Mouse (Mus musculus): ENCODE results near the gene Gm11565. TPM values are rescaled to one million over a fixed set of nuclear protein-coding genes. Genes with fewer than 3 reads are reported as not detected.
"Not testable (repeated sequence)": the region's sequence is repeated elsewhere in the genome, so short reads cannot be mapped to it uniquely, and the experiment has no call there.

The Gm11565 gene
- not detected in 2 replicates for polyA plus RNA-seq (2012; rRNA removed)

DNA sequence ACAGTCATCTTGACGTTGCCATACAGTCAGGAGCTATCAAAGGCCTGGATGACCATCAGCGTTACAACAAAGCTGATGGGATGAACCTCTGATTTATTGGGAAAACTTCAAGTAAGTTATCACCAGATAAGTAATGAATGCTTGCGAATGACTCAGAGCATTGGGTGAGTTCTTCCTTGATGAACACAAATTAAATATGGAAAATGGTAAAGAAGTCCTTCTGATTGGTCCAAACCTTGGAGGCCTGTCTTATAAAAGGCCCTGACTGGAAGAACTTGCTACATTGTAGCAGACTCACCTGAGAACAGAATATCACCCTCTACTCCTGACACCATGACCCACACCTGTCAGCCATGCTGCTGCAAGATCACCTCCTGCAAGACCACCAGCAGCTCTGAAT lies at the start of gene Gm11565:
Gene Gm11565 (plus strand): TSS at position 301 of the 400 bp plus-strand sequence.
- DNase-seq (ENCODE audit: low read depth), result no peak
- TF ChIP-seq POLR2A (IDR thresholded peaks at IDR 0.05; ENCODE audit: borderline replicate concordance, extremely low read depth, insufficient read depth, insufficient read length, poor library complexity, severe bottlenecking), result no peak
- no peak for TF ChIP-seq CTCF (IDR thresholded peaks at IDR 0.05; ENCODE audit: borderline replicate concordance, extremely low read depth, insufficient read depth, insufficient read length)

GRCm38 (mm10) chr11:99873089-99873488 lies 41.5 kb upstream of the Gm11565 start, which contains the start of gene Krtap9-1:
Krtap9-1 (plus strand) TSS chr11:99873389.
- not testable (repeated sequence) for DNase-seq (ENCODE audit: low read depth)

DNA sequence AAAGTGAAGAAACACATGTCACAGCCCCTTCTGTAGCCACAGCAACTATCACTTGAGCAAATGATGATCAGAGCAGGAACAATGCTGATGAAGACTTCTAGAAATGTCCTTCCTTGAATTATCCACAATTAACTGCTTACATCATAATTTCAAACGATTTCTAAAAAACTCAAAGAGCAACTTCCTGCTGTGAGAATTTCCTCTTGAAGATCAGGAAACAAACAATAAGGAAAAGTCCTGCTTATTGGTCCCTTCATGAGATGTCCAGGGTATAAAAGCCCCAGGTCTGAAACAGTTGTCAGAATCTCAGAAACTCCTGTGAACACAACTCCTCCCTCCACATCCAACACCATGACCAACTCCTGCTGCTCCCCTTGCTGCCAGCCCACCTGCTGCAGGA lies 35.7 kb upstream of the Gm11565 start, which contains the start of gene Gm11567:
Gene Gm11567 (plus strand): TSS at position 301 of the 400 bp plus-strand sequence.
- not testable (repeated sequence) for DNase-seq (ENCODE audit: low read depth)

DNA sequence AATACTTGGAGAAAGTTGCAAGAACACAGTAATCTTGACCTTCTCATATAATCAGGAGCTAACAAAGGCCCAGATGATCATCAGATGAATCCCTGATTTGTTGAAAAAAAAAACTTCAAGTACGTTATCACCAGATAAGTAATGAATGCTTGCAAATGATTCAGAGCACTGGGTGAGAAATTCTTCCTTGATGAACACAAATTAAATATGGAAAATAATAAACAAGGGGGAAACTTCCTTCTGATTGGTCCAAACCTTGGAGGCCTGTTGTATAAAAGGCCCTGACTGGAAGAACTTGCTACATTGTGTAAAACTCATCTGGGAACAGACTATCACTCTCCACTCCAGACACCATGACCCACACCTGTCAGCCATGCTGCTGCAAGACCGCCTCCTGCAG lies 6.9 kb upstream of the Gm11565 start, which contains the start of gene Krtap31-1:
Gene Krtap31-1 (plus strand): TSS at position 301 of the 400 bp plus-strand sequence.
- TF ChIP-seq CTCF (IDR thresholded peaks at IDR 0.05; ENCODE audit: borderline replicate concordance, extremely low read depth, insufficient read depth, insufficient read length) (no peak), POLR2A (IDR thresholded peaks at IDR 0.05; ENCODE audit: borderline replicate concordance, extremely low read depth, insufficient read depth, insufficient read length, poor library complexity, severe bottlenecking) (no peak)
- DNase-seq (ENCODE audit: low read depth), result no peak

DNA sequence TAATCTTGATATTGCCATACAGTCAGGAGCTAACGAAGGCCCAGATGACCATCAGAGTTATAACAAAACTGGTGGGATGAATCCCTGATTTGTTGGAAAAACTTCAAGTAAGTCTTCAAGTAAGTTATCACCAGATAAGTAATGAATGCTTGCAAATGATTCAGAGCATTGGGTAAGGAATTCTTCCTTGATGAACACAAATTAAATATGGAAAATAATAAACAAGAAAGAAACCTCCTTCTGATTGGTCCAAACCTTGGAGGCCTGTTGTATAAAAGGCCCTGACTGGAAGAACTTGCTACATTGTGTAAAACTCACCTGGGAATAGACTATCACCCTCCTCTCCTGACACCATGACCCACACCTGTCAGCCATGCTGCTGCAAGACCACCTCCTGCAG lies 21.4 kb downstream of the Gm11565 start, which contains the start of gene Krtap31-2:
Gene Krtap31-2 (plus strand): TSS at position 301 of the 400 bp plus-strand sequence.
- no peak for TF ChIP-seq CTCF (IDR thresholded peaks at IDR 0.05; ENCODE audit: borderline replicate concordance, extremely low read depth, insufficient read depth, insufficient read length)
- no peak for TF ChIP-seq POLR2A (IDR thresholded peaks at IDR 0.05; ENCODE audit: borderline replicate concordance, extremely low read depth, insufficient read depth, insufficient read length, poor library complexity, severe bottlenecking)
- DNase-seq (ENCODE audit: low read depth), result no peak

- TF ChIP-seq POLR2A (IDR thresholded peaks at IDR 0.05; ENCODE audit: borderline replicate concordance, extremely low read depth, insufficient read depth, insufficient read length, poor library complexity, severe bottlenecking) (no peak), CTCF (IDR thresholded peaks at IDR 0.05; ENCODE audit: borderline replicate concordance, extremely low read depth, insufficient read depth, insufficient read length) (no peak)
- no peak for DNase-seq (ENCODE audit: low read depth)
These were observed 23.3 kb downstream of the Gm11565 start for GRCm38 (mm10) chr11:99937751-99938264.

- DNase-seq (ENCODE audit: low read depth), result no peak
- TF ChIP-seq CTCF (IDR thresholded peaks at IDR 0.05; ENCODE audit: borderline replicate concordance, extremely low read depth, insufficient read depth, insufficient read length), result no peak
These were observed 33.6 kb downstream of the Gm11565 start, which contains the start of gene Krtap9-5 for GRCm38 (mm10) chr11:99948175-99948574. Krtap9-5 (plus strand) TSS chr11:99948475.

DNA sequence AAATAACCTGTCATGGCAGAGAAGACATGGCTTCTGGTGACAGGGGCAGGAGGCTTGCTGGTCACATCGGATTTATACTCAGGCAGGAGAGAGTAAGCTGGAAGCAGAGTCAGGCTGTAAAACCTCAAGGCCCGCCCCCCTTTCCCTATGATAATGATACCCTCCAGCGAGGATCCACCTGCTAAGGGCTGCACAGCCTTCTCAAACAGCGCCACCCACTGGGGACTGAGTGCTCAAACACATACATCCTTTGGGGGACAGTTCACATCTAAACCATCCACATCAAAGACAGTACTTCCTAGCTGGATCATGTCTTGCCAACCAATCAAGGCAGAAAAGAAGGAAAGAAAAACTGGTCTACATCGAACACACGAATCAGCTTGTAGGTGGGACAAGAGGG lies 49.7 kb downstream of the Gm11565 start:
- TF ChIP-seq POLR2A (IDR thresholded peaks at IDR 0.05; ENCODE audit: borderline replicate concordance, extremely low read depth, insufficient read depth, insufficient read length, poor library complexity, severe bottlenecking) (no peak), CTCF (IDR thresholded peaks at IDR 0.05; ENCODE audit: borderline replicate concordance, extremely low read depth, insufficient read depth, insufficient read length) (peak; percentile 7; the same call in 1 of the 2 replicates)
- no peak for DNase-seq (ENCODE audit: low read depth)

Other genes with a start within 250 kb of the Gm11565 start
- not detected in 2 replicates for gene Krtap4-6, start 248.8 kb upstream of the Gm11565 start, polyA plus RNA-seq (2012; rRNA removed)
- not detected in 2 replicates for gene Gm14190, start 224.0 kb upstream of the Gm11565 start, polyA plus RNA-seq (2012; rRNA removed)
- gene Gm14180, start 180.5 kb upstream of the Gm11565 start, polyA plus RNA-seq (2012; rRNA removed), result not detected in 2 replicates
- not detected in 2 replicates for gene Gm11595, start 141.8 kb upstream of the Gm11565 start, polyA plus RNA-seq (2012; rRNA removed)
- gene Krtap4-8, start 134.0 kb upstream of the Gm11565 start, polyA plus RNA-seq (2012; rRNA removed), result not detected in 2 replicates
- gene Krtap4-9, start 129.6 kb upstream of the Gm11565 start, polyA plus RNA-seq (2012; rRNA removed), result not detected in 2 replicates
- gene Gm11596, start 121.3 kb upstream of the Gm11565 start, polyA plus RNA-seq (2012; rRNA removed), result not detected in 2 replicates
- gene Gm11569, start 115.8 kb upstream of the Gm11565 start, polyA plus RNA-seq (2012; rRNA removed), result not detected in 2 replicates
- gene Gm11554, start 110.3 kb upstream of the Gm11565 start, polyA plus RNA-seq (2012; rRNA removed), result not detected in 2 replicates
- gene Krtap4-13, start 104.9 kb upstream of the Gm11565 start, polyA plus RNA-seq (2012; rRNA removed), result not detected in 2 replicates
- not detected in 2 replicates for gene Gm11564, start 99.1 kb upstream of the Gm11565 start, polyA plus RNA-seq (2012; rRNA removed)
- not detected in 2 replicates for gene 2300003K06Rik, start 76.7 kb upstream of the Gm11565 start, polyA plus RNA-seq (2012; rRNA removed)
- gene Krtap4-16, start 63.1 kb upstream of the Gm11565 start, polyA plus RNA-seq (2012; rRNA removed), result not detected in 2 replicates
- gene Gm11568, start 56.8 kb upstream of the Gm11565 start, polyA plus RNA-seq (2012; rRNA removed), result not detected in 2 replicates
- not detected in 2 replicates for gene Gm11559, start 50.3 kb upstream of the Gm11565 start, polyA plus RNA-seq (2012; rRNA removed)
- not detected in 2 replicates for gene Krtap9-1, start 41.4 kb upstream of the Gm11565 start, polyA plus RNA-seq (2012; rRNA removed)
- gene Gm11567, start 35.6 kb upstream of the Gm11565 start, polyA plus RNA-seq (2012; rRNA removed), result not detected in 2 replicates
- gene Krtap31-1, start 6.8 kb upstream of the Gm11565 start, polyA plus RNA-seq (2012; rRNA removed), result not detected in 2 replicates
- not detected in 2 replicates for gene Krtap31-2, start 21.5 kb downstream of the Gm11565 start, polyA plus RNA-seq (2012; rRNA removed)
- not detected in 2 replicates for gene Krtap9-5, start 33.7 kb downstream of the Gm11565 start, polyA plus RNA-seq (2012; rRNA removed)
- not detected in 2 replicates for gene Krtap29-1, start 64.3 kb downstream of the Gm11565 start, polyA plus RNA-seq (2012; rRNA removed)
- gene Krtap16-1, start 71.8 kb downstream of the Gm11565 start, polyA plus RNA-seq (2012; rRNA removed), result 0.04 TPM in 1 of 2 replicates, not detected in the other
- 0.19 and 0.27 TPM in 2 replicates for gene Krtap17-1, start 79.2 kb downstream of the Gm11565 start, polyA plus RNA-seq (2012; rRNA removed)
- not detected in 2 replicates for gene Krt33a, start 101.5 kb downstream of the Gm11565 start, polyA plus RNA-seq (2012; rRNA removed)
- gene Krt33b, start 115.1 kb downstream of the Gm11565 start, polyA plus RNA-seq (2012; rRNA removed), result 0.04 TPM in 1 of 2 replicates, not detected in the other
- gene Krt34, start 126.8 kb downstream of the Gm11565 start, polyA plus RNA-seq (2012; rRNA removed), result not detected in 2 replicates
- gene Krt31, start 135.8 kb downstream of the Gm11565 start, polyA plus RNA-seq (2012; rRNA removed), result not detected in 2 replicates
- gene Krt32, start 173.5 kb downstream of the Gm11565 start, polyA plus RNA-seq (2012; rRNA removed), result not detected in 2 replicates
- gene Krt35, start 181.5 kb downstream of the Gm11565 start, polyA plus RNA-seq (2012; rRNA removed), result not detected in 2 replicates
- gene Krt36, start 190.9 kb downstream of the Gm11565 start, polyA plus RNA-seq (2012; rRNA removed), result not detected in 2 replicates
- not detected in 2 replicates for gene Krt13, start 206.8 kb downstream of the Gm11565 start, polyA plus RNA-seq (2012; rRNA removed)
- 12.2 and 14.4 TPM in 2 replicates for gene Krt15, start 221.2 kb downstream of the Gm11565 start, polyA plus RNA-seq (2012; rRNA removed)
- 5.4 and 6.3 TPM in 2 replicates for gene Krt19, start 233.9 kb downstream of the Gm11565 start, polyA plus RNA-seq (2012; rRNA removed)

Measured in brain, embryonic 14.5 days (tissue).